Mouse (Mus musculus) cerebellum, adult 8-10 months (tissue): ENCODE data around the gene Mgll.
A peak's percentile ranks its signal among the peaks of the same experiment; 100 is the strongest.

Experiments used
- DNase-seq: peaks from one replicate; pipeline ENCODE4 v3.0.0; 2022

Mgll gene

GRCm38 (mm10) chr6:88832663-88833062 lies 108.5 kb downstream of the Mgll start:
- DNase-seq: no peak

- no peak for DNase-seq
These were observed 109.3 kb downstream of the Mgll start for GRCm38 (mm10) chr6:88833340-88834140.

DNA sequence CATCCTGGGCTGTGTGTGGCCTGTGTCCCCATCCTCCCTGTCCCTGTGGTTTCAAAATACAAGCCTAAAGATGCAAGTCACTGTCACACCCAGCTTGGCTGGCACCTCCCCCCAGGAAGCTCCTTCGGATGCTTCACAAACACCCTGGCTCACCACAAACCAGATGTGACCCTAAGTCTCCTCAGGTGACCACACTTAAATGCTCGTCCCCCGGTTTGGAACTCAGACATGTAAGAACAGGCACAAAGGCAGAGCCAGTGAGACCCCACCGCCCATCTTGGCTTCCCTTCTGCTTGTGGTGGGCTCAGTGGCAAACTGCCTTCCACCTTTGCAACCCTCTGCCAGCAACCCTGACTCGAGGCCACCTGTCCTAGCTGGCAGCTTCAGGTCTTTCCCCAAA lies 110.8 kb downstream of the Mgll start:
- no peak for DNase-seq

GRCm38 (mm10) chr6:88836178-88836819 lies 112.1 kb downstream of the Mgll start:
- no peak for DNase-seq

DNA sequence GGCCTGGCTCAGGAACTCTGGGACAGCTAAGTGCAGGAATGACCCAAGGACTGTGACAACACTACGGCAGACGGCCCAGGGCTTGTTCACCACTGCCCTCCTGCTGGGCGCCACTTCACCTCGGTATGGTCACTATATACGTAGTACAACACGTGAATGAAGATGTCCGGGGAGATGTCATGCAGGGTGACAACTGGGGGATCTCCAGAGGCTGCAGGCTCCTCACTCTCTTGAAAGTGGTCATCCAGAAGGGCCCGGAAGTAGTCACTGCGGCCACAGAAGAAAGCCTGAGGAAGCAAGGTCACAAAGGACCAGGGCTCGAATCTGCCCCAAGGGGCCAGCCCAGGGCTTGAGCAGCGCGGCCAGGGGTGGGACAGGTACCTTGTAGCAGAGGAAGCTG lies 113.8 kb downstream of the Mgll start:
- no peak for DNase-seq

DNA sequence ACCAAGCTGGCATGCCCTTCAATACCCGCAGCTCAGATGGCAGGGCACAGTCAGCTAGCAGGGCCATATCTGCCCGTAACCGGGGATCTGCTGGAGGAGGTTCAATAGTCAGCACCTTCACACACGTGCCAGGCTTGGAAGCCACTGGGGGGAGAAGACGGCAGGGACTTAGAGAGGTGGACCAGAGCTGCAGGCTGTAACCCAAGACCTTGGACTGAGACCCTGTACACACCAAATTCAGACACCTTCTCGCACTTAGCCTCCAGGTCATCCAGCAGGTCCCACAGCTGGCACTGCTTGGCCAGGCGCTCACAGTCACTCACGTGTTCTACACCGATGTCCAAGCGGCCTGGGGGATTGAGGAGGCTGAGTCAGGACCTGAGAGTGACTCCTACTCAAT lies 114.4 kb downstream of the Mgll start:
- DNase-seq: no peak

- no peak for DNase-seq
These were observed 115.1 kb downstream of the Mgll start for GRCm38 (mm10) chr6:88839135-88839970.

DNA sequence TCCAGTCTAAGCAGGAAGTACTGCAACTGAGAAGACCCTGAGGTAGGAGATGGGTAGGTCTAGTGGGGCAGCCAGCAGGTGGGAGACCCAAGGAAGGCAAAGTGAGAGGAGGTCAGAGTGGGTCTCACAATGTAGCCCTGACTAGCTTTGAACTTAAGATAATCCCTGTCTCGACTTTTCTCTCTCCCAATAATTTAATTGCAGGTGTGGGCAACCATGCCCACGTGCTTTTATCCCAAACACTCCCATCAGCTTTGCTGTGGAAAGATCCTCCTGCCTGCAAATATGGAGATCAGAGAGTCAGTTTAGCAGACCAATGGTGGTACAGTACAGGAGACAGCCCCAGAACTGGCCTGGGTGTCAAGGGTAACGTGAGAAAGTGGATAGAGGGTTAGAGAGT lies 116.0 kb downstream of the Mgll start:
- no peak for DNase-seq

GRCm38 (mm10) chr6:88840791-88841513 lies 116.7 kb downstream of the Mgll start:
- DNase-seq: no peak

DNA sequence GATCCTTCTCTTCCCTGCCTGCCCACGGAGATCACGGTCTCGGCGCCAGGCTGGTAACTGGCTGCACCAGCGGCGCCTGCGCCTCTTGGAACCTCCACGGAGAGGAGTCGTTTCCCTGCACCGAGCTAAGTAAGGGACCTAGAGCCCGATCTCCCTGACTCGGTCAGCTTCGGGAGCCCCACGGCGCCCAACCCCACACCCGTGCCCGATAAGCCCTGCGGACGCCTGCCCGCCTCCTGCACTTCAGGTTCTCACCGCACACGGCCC lies 117.2 kb downstream of the Mgll start:
- DNase-seq: no peak

GRCm38 (mm10) chr6:88841781-88842689 lies 117.8 kb downstream of the Mgll start, which contains the start of gene Abtb1:
Gene Abtb1, minus strand, starts transcription at chr6:88841984.
- DNase-seq: peak; percentile 99

GRCm38 (mm10) chr6:88842731-88843151 lies 118.5 kb downstream of the Mgll start:
- DNase-seq: peak; percentile 66

DNA sequence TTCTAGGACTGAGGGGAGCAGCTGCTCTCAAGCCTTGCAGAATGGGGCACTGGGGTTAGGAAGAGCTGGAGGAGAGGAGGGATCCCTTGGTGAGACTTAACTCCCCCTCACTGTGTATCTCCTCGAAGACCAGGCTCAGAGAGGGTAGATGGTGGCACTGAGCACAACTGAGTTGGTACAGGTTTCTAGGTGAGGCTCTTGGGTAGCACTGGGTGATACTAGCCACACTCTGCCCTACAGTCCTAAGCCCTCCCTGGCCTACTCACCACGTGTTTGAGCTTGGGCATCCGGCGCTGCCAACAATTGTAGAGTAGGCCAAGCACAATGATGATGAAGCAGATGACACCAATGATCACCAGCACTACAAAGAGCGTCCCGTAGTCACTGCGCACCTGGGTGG lies 119.0 kb downstream of the Mgll start:
- DNase-seq: no peak

DNA sequence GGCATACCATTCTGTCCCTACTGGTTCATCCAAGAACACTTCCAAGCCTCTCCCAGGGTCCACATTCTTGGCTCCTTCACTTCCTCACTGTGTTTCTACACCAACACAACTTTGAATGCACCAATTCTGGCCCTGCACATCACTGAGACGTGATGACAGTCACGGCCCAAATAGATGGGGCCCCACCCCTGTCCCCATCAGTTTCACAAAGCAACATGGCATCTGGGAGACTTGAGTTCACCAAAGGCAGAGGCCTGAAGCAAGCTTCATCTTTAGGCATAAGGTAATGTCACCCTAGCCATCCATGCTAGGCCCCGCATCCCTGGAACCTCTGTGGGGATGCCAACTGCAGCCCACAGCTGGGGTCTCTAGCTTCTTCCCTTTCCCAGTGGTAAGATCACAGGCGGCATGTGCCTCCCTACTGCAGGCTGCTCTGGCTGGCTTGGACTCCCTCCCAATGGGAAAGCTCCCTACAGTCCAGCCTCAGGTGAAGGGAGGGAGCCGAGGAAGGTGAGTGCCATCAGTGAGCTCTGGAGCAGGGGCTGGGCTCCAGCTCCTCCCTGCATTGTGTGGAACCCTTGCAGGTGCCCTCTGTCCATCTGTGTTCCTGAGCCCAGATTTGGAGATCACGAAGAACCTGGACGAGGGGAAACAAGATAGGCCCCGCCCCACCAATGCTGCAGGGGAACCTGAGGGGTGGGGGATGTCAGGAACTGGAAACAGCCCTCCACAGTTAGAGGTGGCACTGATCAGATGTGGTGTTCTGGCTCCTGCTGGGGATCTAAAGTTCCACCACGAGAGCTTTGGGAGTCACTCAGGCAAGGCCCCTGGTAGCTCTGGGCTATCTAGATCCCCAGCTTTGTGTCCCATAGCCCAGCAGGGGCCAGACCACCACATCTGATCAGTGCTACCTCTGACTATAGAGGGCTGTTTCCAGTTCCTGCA lies 119.8 kb downstream of the Mgll start:
- no peak for DNase-seq

GRCm38 (mm10) chr6:88844901-88845565 lies 120.8 kb downstream of the Mgll start:
- no peak for DNase-seq

- no peak for DNase-seq
These were observed 123.4 kb downstream of the Mgll start for GRCm38 (mm10) chr6:88847571-88847970.

DNA sequence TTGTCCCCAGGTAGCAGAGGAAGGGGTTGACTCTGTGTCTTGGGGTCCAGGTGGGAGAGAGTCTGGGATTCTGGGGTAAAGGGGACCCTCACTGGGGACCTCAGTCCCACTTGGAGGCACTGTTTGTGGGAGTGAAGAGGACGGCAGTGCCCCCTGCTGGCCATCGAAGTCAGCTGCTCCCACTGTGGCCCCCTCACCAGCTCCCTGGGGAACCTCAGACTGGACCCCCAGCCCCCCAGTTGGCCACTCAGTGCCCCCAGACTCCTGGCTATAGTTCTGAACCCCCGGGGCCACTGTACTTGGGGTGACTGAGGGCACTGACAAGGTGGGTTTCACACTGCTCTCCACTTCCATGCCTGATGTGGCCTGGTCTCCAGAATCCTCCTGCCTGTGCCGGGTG lies 125.1 kb downstream of the Mgll start:
- no peak for DNase-seq

DNA sequence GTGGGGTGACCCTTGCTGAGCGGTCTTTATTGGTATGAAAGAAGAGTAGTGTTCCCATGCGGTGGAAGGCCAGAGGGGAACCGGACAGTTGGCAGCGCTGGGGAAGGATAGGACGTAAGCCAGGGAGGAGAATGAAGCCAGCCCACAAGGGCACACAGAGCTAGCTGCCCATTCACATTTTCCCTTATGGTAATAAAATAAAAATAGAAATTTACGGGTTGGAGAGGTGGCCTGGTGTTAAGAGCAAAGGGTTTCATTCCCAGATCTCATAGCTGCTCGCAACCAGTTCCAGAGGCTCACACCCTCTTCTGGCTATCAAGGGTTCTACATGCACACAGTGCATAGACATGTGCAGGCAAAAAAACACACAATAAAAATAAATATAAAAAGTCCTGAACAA lies 125.8 kb downstream of the Mgll start:
- DNase-seq: no peak

- no peak for DNase-seq
These were observed 130.3 kb downstream of the Mgll start for GRCm38 (mm10) chr6:88854509-88854908.

DNA sequence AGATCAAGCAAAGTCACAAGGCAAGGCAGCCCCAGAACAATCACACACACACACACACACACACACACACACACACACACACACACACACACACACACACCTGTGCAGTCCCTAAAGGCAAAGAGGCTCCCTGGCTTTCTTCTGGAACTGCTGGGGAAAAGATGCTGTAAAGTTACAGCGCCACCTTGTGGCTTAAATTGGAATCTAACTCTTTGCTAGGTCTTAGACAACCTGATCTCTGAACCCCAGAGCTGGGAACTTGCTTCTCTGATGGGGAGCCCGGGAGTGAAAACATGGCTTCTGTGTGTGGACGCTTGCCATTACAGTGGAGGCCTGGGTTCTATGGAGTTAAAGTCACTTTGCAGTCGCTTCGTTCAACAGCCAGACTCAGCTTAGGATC lies 131.4 kb downstream of the Mgll start:
- DNase-seq: peak; percentile 82
